Mouse (Mus musculus): ENCODE results near the gene Cyth3. TPM values are rescaled to one million over a fixed set of nuclear protein-coding genes. Genes with fewer than 3 reads are reported as not detected.

Gene Cyth3
- polyA plus RNA-seq, 1 experiment from 2014 or later = 42.4 TPM

GRCm38 (mm10) chr5:143594291-143595065, 27.8 kb upstream of the Cyth3 start:
- H3K9me3 ChIP-seq = no peaks in the 10 kb centered on the region
- no peak overlapping the region for H3K4me3 ChIP-seq
- no peak overlapping the region for H3K9ac ChIP-seq
- H3K27ac ChIP-seq (replicated peaks) = no peak overlapping the region
- H3K4me2 ChIP-seq = no peak overlapping the region
- 87% methylated on average over 3 of the region's 3 CpGs for WGBS
- no peaks in the 10 kb centered on the region for H3K36me3 ChIP-seq
- no peaks in the 10 kb centered on the region for H3K4me1 ChIP-seq (replicated peaks)
- no peaks in the 10 kb centered on the region for H3K27me3 ChIP-seq
- no peak for ATAC-seq (ENCODE audit: low FRiP score, low read depth)

DNA sequence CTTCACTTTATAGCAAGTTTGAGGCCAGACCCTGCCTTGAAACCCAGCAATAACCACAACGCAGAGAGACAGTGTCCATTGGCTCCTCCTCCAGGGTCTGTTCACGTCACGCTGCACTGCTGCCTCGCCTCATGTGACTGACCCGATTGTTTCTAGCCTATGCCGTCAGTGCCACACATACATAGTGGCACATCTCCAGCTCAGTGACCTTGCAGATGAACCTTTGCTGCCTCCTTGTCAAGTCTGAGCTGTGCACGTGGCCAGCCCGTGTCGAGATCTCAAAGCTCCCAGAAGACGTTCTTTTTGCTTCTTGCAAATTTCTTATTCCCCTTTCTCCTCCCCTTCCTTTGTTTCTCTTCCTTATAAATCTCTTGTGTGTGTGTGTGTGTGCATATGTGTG, 20.2 kb upstream of the Cyth3 start:
- 67% methylated on average over 10 of the region's 10 CpGs for WGBS
- Histone ChIP-seq H3K9me3 (no peaks in the 10 kb centered on the region), H3K4me1 (replicated peaks) (no peaks in the 10 kb centered on the region), H3K36me3 (no peaks in the 10 kb centered on the region), H3K27ac (replicated peaks) (no peak overlapping the region), H3K4me2 (no peak overlapping the region), H3K27me3 (no peaks in the 10 kb centered on the region), H3K9ac (no peak overlapping the region), H3K4me3 (no peak overlapping the region)
- ATAC-seq (ENCODE audit: low FRiP score, low read depth) = no peak

DNA sequence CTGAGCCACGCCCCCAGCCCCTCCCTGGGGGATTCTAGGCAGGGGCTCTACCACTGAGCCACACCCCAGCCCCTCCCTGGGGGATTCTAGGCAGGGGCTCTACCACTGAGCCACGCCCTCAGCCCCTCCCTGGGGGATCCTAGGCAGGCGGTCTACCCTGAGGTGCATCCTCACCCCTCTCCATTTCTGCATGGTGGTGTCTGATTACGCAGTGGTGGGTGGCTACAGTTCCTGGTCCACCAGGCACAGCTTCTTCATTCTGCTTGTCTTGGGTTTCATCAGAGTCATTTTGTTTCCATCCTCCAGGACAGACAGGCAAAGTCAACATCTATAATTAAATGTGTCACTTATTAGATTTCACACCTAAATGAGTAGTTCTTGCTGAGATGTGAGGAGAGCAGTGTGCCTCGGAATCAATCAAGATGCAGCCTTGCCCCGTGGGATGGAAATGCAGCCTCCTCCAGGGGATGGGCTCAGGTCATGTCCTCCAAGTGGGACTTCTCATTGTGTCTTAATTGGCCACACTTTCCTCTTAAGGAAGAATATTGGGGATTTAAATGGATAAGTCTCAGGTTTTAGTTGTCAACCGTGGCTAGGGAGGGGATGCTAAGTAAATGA, 18.0 kb upstream of the Cyth3 start:
- Histone ChIP-seq H3K4me2 (no peak overlapping the region), H3K27ac (replicated peaks) (no peak overlapping the region), H3K4me3 (no peak overlapping the region), H3K9me3 (no peaks in the 10 kb centered on the region), H3K4me1 (replicated peaks) (no peaks in the 10 kb centered on the region), H3K27me3 (no peaks in the 10 kb centered on the region), H3K36me3 (no peaks in the 10 kb centered on the region), H3K9ac (no peak overlapping the region)
- WGBS = 72% methylated on average over 7 of the region's 7 CpGs
- ATAC-seq (ENCODE audit: low FRiP score, low read depth) = no peak

GRCm38 (mm10) chr5:143606756-143607155, 15.5 kb upstream of the Cyth3 start:
- no peaks in the 10 kb centered on the region for H3K27me3 ChIP-seq
- H3K9me3 ChIP-seq = no peaks in the 10 kb centered on the region
- WGBS = 79% methylated on average over 10 of the region's 10 CpGs
- ATAC-seq (ENCODE audit: low FRiP score, low read depth) = no peak
- no peaks in the 10 kb centered on the region for H3K36me3 ChIP-seq
- H3K9ac ChIP-seq = no peak overlapping the region
- no peak overlapping the region for H3K4me3 ChIP-seq
- no peaks in the 10 kb centered on the region for H3K4me1 ChIP-seq (replicated peaks)
- no peak overlapping the region for H3K4me2 ChIP-seq
- no peak overlapping the region for H3K27ac ChIP-seq (replicated peaks)

- Histone ChIP-seq H3K4me2 (no peak overlapping the region), H3K9ac (no peak overlapping the region), H3K27me3 (no peaks in the 10 kb centered on the region), H3K4me3 (no peak overlapping the region), H3K36me3 (no peaks in the 10 kb centered on the region), H3K4me1 (replicated peaks) (no peaks in the 10 kb centered on the region), H3K27ac (replicated peaks) (no peak overlapping the region), H3K9me3 (no peaks in the 10 kb centered on the region)
- 94% methylated on average over 10 of the region's 10 CpGs for WGBS
- ATAC-seq (ENCODE audit: low FRiP score, low read depth) = no peak
These were observed 14.1 kb upstream of the Cyth3 start for GRCm38 (mm10) chr5:143608175-143608574.

GRCm38 (mm10) chr5:143611954-143612353, 10.3 kb upstream of the Cyth3 start:
- Histone ChIP-seq H3K27me3 (no peaks in the 10 kb centered on the region), H3K4me2 (no peak overlapping the region), H3K9me3 (no peaks in the 10 kb centered on the region), H3K9ac (no peak overlapping the region), H3K36me3 (no peaks in the 10 kb centered on the region), H3K4me3 (no peak overlapping the region), H3K4me1 (replicated peaks) (no peaks in the 10 kb centered on the region), H3K27ac (replicated peaks) (no peak overlapping the region)
- ATAC-seq (ENCODE audit: low FRiP score, low read depth) = no peak
- WGBS = 79% methylated on average over 7 of the region's 7 CpGs

GRCm38 (mm10) chr5:143613265-143613664, 9.0 kb upstream of the Cyth3 start:
- Histone ChIP-seq H3K27ac (replicated peaks) (no peak overlapping the region), H3K4me1 (replicated peaks) (no peaks in the 10 kb centered on the region), H3K4me2 (no peak overlapping the region), H3K9me3 (no peaks in the 10 kb centered on the region), H3K4me3 (no peak overlapping the region), H3K27me3 (no peaks in the 10 kb centered on the region), H3K9ac (no peak overlapping the region), H3K36me3 (no peaks in the 10 kb centered on the region)
- ATAC-seq (ENCODE audit: low FRiP score, low read depth) = no peak
- 74% methylated on average over 4 of the region's 4 CpGs for WGBS

GRCm38 (mm10) chr5:143614519-143614918, 7.7 kb upstream of the Cyth3 start:
- Histone ChIP-seq H3K9me3 (no peaks in the 10 kb centered on the region), H3K27me3 (no peaks in the 10 kb centered on the region), H3K4me3 (no peak overlapping the region), H3K36me3 (no peaks in the 10 kb centered on the region), H3K27ac (replicated peaks) (no peak overlapping the region), H3K9ac (no peak overlapping the region), H3K4me2 (no peak overlapping the region), H3K4me1 (replicated peaks) (no peaks in the 10 kb centered on the region)
- WGBS = 86% methylated on average over 5 of the region's 5 CpGs
- ATAC-seq (ENCODE audit: low FRiP score, low read depth) = no peak

- no peak for ATAC-seq (ENCODE audit: low FRiP score, low read depth)
- 83% methylated on average over 2 of the region's 2 CpGs for WGBS
- no peaks in the 10 kb centered on the region for H3K4me1 ChIP-seq (replicated peaks)
- no peak overlapping the region for H3K4me3 ChIP-seq
- H3K9me3 ChIP-seq = no peaks in the 10 kb centered on the region
- H3K9ac ChIP-seq = no peak overlapping the region
- no peaks in the 10 kb centered on the region for H3K36me3 ChIP-seq
- no peak overlapping the region for H3K4me2 ChIP-seq
- no peaks in the 10 kb centered on the region for H3K27me3 ChIP-seq
- H3K27ac ChIP-seq (replicated peaks) = no peak overlapping the region
These were observed 6.9 kb upstream of the Cyth3 start for GRCm38 (mm10) chr5:143615353-143615752.

GRCm38 (mm10) chr5:143616116-143616515, 6.1 kb upstream of the Cyth3 start:
- Histone ChIP-seq H3K9me3 (no peaks in the 10 kb centered on the region), H3K36me3 (no peaks in the 10 kb centered on the region), H3K4me2 (no peak overlapping the region), H3K27me3 (no peaks in the 10 kb centered on the region), H3K4me1 (replicated peaks) (peaks cover 7% of the 10 kb centered on the region; the same call in 1 of the 2 replicates), H3K4me3 (no peak overlapping the region), H3K27ac (replicated peaks) (no peak overlapping the region), H3K9ac (no peak overlapping the region)
- ATAC-seq (ENCODE audit: low FRiP score, low read depth) = no peak
- 85% methylated on average over 4 of the region's 4 CpGs for WGBS

GRCm38 (mm10) chr5:143616657-143617329, 5.5 kb upstream of the Cyth3 start:
- 90% methylated on average over 3 of the region's 3 CpGs for WGBS
- Histone ChIP-seq H3K4me2 (no peak overlapping the region), H3K9ac (no peak overlapping the region), H3K4me1 (replicated peaks) (peaks cover 7% of the 10 kb centered on the region; the same call in 1 of the 2 replicates), H3K4me3 (no peak overlapping the region), H3K27me3 (no peaks in the 10 kb centered on the region), H3K9me3 (no peaks in the 10 kb centered on the region), H3K27ac (replicated peaks) (no peak overlapping the region), H3K36me3 (no peaks in the 10 kb centered on the region)
- no peak for ATAC-seq (ENCODE audit: low FRiP score, low read depth)

DNA sequence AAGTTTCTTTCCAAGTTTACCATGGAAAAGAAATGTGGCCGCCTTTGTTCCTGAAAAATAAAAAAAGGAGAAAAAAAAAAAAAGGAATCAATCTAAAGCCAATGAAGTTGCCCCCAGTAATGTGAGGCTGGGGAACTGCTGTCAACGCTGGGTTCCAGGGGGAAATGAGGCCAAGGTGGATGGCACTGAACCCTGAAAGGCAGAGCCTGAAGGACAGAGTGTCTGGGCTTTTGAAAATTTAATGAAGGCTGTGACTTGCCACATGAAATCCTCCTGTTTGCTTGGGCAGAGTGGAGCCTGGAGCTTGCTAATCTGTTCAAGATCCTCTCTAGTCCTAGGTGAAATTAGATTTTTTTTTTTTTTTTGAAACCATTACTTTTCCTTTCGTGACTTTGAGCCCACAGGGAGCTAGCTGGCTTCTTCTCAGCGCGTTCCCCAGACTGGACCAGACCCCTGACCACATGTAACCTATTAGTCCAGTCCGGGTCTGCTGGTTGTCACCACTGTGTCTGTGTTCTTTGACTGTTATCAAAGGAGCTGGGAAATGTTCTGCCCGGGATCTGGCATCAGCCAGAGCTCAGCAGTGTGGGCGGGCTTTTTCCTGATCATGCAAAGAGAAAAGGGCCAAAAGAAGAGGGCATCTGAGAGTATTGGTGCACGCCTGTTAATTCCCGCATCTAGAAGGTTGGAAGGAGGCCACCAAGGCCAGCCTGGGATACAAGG, 4.6 kb upstream of the Cyth3 start:
- no peak for ATAC-seq (ENCODE audit: low FRiP score, low read depth)

More for the DNA sequence above, 4.6 kb upstream of the Cyth3 start:
- Histone ChIP-seq H3K4me2 (no peak overlapping the region), H3K9me3 (no peaks in the 10 kb centered on the region), H3K27ac (replicated peaks) (no peak overlapping the region), H3K4me1 (replicated peaks) (peaks cover 7% of the 10 kb centered on the region; the same call in 1 of the 2 replicates), H3K36me3 (no peaks in the 10 kb centered on the region), H3K27me3 (no peaks in the 10 kb centered on the region), H3K4me3 (no peak overlapping the region), H3K9ac (no peak overlapping the region)
- WGBS = 60% methylated on average over 10 of the region's 10 CpGs
